Mouse (Mus musculus) cerebral cortex, adult 2 months (tissue): ENCODE measurements around the gene Hopx.

Source experiments
- WGBS: fragments of 180-500 bp; shearing (Covaris S2); methylation state at CpG from one replicate; pipeline ENCODE4 v1.1.7; 2018; 5-methylcytosine and 5-hydroxymethylcytosine counted together

Gene Hopx

DNA sequence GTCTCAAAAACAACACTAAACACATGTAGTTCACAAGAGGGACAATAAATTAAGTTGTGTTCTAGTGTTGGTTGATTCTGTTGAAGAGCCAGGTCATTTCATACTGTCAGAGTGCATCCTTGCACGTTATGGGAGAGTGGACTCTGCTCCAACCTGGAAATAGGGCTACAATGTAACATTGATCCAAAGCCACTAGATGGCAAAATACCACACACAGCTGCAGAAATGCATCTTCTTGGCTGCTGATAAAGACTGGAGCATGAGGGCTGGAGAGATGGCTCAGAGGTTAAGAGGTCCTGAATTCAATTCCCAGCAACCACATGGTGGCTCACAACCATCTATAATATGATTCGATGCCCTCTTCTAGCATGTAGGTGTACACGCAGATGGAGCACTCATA, 43.3 kb downstream of the Hopx start:
- WGBS, result 81% methylated on average over 3 of the region's 3 CpGs

- 89% methylated on average over 2 of the region's 2 CpGs for WGBS
These were observed 43.9 kb downstream of the Hopx start for GRCm38 (mm10) chr5:77070987-77071386.

DNA sequence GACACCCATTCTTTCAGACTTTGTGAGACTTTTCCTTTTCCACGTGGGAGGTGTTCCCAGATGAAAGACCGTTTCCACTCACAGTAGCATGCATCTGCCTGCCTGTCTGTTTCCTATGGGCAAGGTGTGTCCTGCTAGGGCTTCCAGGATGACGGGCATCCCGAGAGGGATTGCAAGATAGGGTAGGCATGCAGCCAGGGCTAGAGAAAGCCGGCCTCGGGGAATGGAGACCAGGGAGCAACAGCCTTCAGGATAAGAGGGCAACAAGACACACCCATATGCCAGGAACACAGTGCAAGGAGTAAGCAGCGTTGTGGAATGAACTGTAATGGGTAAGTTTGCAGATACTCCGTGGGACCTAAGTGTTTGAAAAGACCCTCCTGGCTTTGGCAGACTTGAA, 47.6 kb downstream of the Hopx start:
- WGBS, result 47% methylated on average over 8 of the region's 8 CpGs

DNA sequence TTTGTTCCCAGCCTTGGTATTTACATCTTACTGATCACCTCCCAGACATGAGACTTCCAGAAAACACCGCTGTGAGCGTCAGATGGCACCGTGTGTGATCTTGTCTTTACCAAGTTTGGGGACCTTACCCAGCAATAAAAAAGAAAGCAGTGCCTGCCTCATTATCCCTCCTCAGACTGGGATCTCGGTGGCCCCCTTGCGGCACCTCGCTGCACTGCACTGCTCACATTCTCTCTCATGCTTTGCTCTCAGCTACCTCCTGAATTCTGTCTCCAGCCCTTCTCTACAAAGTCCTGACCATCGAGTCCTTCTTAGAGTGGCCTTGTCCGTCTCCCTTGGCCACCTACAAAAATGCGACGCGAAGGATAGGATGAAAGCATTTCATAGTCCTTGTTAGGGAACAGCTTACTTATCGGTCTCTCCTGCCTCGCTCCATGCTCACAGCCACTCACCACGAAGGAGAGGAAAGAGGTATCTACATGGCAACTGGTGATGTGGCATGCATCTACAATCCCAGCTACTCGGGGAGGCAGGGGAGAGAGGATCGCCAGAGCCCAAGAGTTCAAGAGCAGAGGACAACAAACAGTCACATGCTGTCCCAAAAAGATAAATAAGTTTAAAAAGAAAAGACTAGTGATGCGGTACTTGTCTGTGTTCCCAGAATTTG, 53.4 kb downstream of the Hopx start:
- WGBS, result 29% methylated on average over 17 of the region's 17 CpGs

DNA sequence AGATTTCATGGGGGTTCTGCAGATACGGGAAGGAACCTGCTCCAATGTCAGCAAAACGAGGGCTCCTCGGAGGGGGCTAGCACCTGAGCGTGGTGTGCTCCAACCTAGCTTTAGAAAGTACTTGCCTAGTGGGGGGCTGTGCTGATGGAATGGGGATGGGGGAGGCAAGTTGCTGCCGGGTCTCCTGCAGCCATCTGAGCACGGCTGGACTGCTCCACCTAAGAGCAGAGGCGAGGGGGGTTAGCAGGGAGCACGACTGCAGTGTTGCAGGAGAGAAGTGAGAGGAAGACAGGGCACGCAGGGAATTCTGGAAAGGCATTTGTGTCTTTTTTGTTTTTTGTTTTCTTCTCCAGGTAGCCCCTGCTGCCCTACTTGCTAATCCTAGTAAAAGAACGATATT, 54.6 kb downstream of the Hopx start:
- WGBS, result 71% methylated on average over 10 of the region's 10 CpGs

- 28% methylated on average over 12 of the region's 12 CpGs for WGBS
These were observed 58.0 kb downstream of the Hopx start for GRCm38 (mm10) chr5:77056881-77057440.

DNA sequence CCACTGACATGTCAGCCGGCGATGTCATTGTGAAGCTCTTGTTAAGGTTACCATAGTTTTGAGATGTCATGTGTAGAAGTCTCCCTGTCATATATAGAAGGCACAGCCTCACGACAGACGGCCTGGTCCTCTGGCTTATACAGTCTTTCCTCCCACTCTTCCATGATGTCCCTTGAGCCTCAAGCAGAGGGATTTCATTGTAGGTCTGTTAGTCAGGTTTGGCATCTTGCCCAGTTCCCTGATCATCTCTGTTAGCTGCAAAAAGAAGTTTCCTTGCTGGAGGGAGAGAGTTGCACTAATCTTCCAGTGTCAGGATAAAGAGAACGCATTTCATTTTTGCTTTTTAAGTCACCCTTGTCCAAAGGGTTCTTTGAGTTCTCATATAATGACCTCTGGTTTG, 62.3 kb downstream of the Hopx start:
- WGBS, result 74% methylated on average over 5 of the region's 5 CpGs

GRCm38 (mm10) chr5:77044362-77044761, 70.6 kb downstream of the Hopx start:
- 71% methylated on average over 5 of the region's 5 CpGs for whole genome bisulfite sequencing

DNA sequence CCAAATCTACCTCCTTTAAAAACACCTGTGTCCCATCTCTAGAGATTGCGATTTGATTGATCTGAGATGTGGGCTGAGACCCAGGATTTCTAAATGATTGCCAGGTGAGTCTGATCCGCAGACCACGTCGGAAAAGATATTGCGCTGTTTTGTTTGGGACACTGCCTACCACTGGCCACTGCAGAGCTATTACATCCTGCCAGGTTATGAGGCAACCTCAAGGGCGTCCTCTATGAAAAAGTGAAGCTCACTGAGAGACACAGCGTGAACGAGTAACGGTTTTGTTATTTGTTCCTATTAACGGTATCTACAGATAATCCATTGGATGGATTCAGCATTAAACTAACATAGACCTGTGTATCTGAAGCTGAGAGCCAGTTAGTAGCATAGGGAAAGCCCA, 76.5 kb downstream of the Hopx start:
- WGBS, result 90% methylated on average over 10 of the region's 10 CpGs
